Mouse (Mus musculus) liver, embryonic 15.5 days (tissue): ENCODE data around the gene Kctd14. TPM values are rescaled to one million over a fixed set of nuclear protein-coding genes. Genes with fewer than 3 reads are reported as not detected.
"Not testable (repeated sequence)": the region's sequence is repeated elsewhere in the genome, so short reads cannot be mapped to it uniquely, and the experiment has no call there.

Experiments
- ATAC-seq: fragments of 200-750 bp; cut with Nextera tagmentation; 2 replicates; pipeline ENCODE4 v1.8.0; 2017; ENCODE audit warnings: moderate number of reproducible peaks, mild to moderate bottlenecking, moderate library complexity; ENCODE audit not compliant: insufficient read depth
- H3K27ac ChIP-seq: fragments of 300-500 bp; sonication (generic); replicated peaks from 2 replicates; pipeline ENCODE4 v1.5.1; 2015; ENCODE audit warnings: mild to moderate bottlenecking, inconsistent platforms
- H3K27me3 ChIP-seq: fragments of 300-500 bp; sonication (generic); 2 replicates; pipeline ENCODE4 v1.6.1; 2015; ENCODE audit warnings: mild to moderate bottlenecking, inconsistent platforms
- H3K36me3 ChIP-seq: fragments of 300-500 bp; sonication (generic); replicated peaks from 2 replicates; pipeline ENCODE4 v1.6.1; 2015; ENCODE audit warnings: moderate library complexity, mild to moderate bottlenecking, inconsistent platforms
- H3K4me1 ChIP-seq: fragments of 300-500 bp; sonication (generic); replicated peaks from 2 replicates; pipeline ENCODE4 v1.6.1; 2015; ENCODE audit warnings: inconsistent platforms
- H3K4me2 ChIP-seq: fragments of 300-500 bp; sonication (generic); 2 replicates; pipeline ENCODE4 v1.6.1; 2015; ENCODE audit warnings: moderate library complexity, mild to moderate bottlenecking, inconsistent platforms
- H3K4me3 ChIP-seq: fragments of 300-500 bp; sonication (generic); replicated peaks from 2 replicates; pipeline ENCODE4 v1.5.1; 2015; ENCODE audit warnings: mild to moderate bottlenecking, inconsistent platforms
- H3K9ac ChIP-seq: fragments of 300-500 bp; sonication (generic); 2 replicates; pipeline ENCODE4 v1.6.1; 2015; ENCODE audit warnings: moderate library complexity, mild to moderate bottlenecking, inconsistent platforms
- H3K9me3 ChIP-seq: fragments of 300-500 bp; sonication (generic); replicated peaks from 2 replicates; pipeline ENCODE4 v1.6.1; 2016; ENCODE audit warnings: inconsistent platforms
- WGBS: fragments of 180-500 bp; shearing (Covaris S2); methylation state at CpG from one replicate; pipeline ENCODE4 v1.1.7; 2015; ENCODE audit warnings: mixed read lengths; ENCODE audit not compliant: insufficient replicate concordance; 5-methylcytosine and 5-hydroxymethylcytosine counted together
- polyA plus RNA-seq: library from polyadenylated mRNA; unstranded; fragments of >200 nt; fragmentation: Nextera tagmentation; extraction: Ambion mirVana; gene quantifications from 2 replicates; pipeline ENCODE4 v1.2.1, GENCODE M21; 2015

The Kctd14 gene
- 9.3 and 12.0 TPM in 2 replicates for polyA plus RNA-seq

DNA sequence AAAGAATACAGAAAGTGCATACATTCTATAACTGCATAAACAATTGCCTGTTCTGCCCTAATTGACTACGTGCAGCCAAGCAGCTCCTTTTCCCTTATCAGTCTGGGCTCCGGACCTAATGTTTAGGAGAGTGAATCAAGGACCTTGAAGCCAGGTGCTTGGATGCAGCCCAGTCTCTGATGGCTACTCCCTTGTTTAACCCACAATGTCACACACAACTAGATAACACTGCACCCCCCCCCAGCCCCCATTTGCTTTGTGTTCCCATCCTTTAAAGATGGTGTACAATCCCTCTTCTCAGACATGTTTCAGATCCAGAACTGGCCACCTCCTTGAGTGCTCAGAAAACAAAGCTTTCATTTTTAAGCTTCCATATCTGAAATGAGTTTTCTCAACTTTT is at the start of gene Kctd14:
Gene Kctd14, plus strand, starts transcription at position 301 of the 400 bp plus-strand sequence.
- H3K36me3 ChIP-seq, H3K27me3 ChIP-seq, H3K4me3 ChIP-seq, H3K9ac ChIP-seq, ATAC-seq, H3K9me3 ChIP-seq: not testable (repeated sequence)
- H3K4me2 ChIP-seq: peak within 1 kb of the TSS; percentile 91
- WGBS: 34% methylated on average over 2 of the region's 2 CpGs
- peaks cover 40% of the 10 kb centered on the region for H3K4me1 ChIP-seq
- peak within 1 kb of the TSS; percentile 99 for H3K27ac ChIP-seq

DNA sequence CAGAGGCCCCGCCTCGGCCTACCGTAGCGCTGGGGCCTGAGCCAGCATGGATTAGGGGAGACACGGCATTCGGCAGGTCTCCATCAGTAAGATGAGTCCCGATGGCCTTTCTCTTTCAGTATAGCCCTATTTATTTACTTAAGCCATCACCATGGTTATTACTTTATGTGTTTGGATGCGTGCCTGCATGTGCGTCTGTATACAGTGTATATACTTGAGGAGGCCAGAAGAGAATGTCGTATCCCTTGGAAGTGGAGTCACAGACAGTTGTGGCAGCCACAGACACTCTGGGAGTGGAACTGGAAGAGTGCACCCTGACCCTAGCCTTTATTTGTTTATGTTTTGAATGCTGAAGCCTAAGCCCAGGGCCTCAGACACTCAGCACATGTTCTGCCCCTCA is 44.0 kb upstream of the Kctd14 start:
- H3K27ac ChIP-seq: no peak overlapping the region
- no peak overlapping the region for H3K4me3 ChIP-seq
- H3K4me2 ChIP-seq: no peak overlapping the region
- no peaks in the 10 kb centered on the region for H3K9me3 ChIP-seq
- H3K4me1 ChIP-seq: 0 out of 2 replicates have a peak, but pooled peaks cover 9% of the 10 kb centered on the region
- H3K9ac ChIP-seq: no peak overlapping the region
- no peaks in the 10 kb centered on the region for H3K27me3 ChIP-seq
- 84% methylated on average over 10 of the region's 10 CpGs for WGBS
- H3K36me3 ChIP-seq: peaks cover 45% of the 10 kb centered on the region
- ATAC-seq: no peak

DNA sequence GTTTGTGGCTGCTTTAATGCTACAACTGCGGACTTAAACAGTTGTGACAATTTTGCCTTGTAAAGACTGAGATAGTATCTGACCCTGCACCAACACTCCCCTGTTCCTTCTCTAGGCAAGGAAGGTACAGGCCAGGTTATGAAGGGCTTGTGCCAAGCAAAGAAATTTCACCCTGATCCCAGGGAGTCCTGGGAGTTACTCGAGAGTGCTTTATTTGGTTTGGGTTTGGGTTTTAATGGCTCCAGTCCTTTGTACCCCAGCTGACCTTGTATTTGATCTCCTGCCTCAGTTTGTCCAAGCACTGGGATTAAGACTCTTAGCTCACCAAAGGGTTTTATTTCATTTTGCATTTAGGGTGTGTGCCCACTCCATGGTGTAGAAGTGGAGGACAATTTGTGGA is 40.0 kb upstream of the Kctd14 start:
- Histone ChIP-seq H3K27ac (no peak overlapping the region), H3K9me3 (no peaks in the 10 kb centered on the region), H3K27me3 (no peaks in the 10 kb centered on the region), H3K4me3 (no peak overlapping the region), H3K36me3 (peaks cover 35% of the 10 kb centered on the region), H3K4me2 (no peak overlapping the region), H3K9ac (no peak overlapping the region), H3K4me1 (no peaks in the 10 kb centered on the region)
- no peak for ATAC-seq
- 76% methylated on average over 2 of the region's 2 CpGs for whole genome bisulfite sequencing

DNA sequence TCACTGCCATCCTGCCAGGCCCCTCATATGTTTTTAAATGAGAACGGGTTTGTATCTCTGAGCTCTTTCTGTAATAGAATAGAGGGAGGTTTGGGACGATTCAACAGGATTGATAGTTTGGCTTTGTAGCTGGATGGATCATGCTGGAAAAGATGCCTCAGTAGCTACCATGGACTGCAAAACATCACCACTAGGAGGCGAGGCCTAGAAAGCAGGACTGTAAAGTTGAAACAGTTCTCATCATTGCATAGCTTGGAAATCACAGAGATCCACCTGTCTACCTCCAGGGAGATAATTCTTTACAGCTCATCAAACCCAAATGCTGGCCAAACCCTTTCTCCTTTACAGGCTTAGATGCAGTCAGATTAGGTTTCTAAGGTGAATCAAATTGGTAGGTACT is 39.5 kb upstream of the Kctd14 start:
- H3K36me3 ChIP-seq: peaks cover 35% of the 10 kb centered on the region
- no peak for ATAC-seq
- H3K27ac ChIP-seq: no peak overlapping the region
- no peaks in the 10 kb centered on the region for H3K9me3 ChIP-seq
- H3K27me3 ChIP-seq: no peaks in the 10 kb centered on the region
- H3K9ac ChIP-seq: no peak overlapping the region
- H3K4me2 ChIP-seq: no peak overlapping the region
- no peak overlapping the region for H3K4me3 ChIP-seq
- 66% methylated on average over 3 of the region's 3 CpGs for WGBS
- no peaks in the 10 kb centered on the region for H3K4me1 ChIP-seq

DNA sequence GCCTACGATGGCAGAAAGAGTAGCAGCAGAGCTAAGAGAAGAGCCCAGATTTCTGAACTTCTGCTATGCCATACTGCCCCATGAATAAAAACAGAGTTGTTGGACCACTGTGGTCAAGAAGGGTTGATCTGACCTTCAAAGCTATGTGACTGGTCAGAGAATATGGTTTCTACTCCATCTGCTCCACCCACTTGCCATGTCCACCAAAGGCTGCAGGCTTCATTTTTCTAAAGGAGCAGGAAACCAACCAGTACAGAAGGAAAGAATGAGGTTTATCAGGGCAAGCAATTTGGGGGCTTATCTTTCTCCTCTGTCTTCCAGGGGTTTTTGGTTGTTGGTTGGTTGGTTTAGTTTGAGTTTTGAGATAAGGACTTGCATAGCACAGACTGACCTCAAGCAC is 37.1 kb upstream of the Kctd14 start:
- H3K4me1 ChIP-seq: no peaks in the 10 kb centered on the region
- WGBS: 67% methylated on average over 1 of the region's 1 CpGs
- ATAC-seq: no peak
- H3K9me3 ChIP-seq: no peaks in the 10 kb centered on the region
- no peak overlapping the region for H3K4me2 ChIP-seq
- no peak overlapping the region for H3K4me3 ChIP-seq
- H3K36me3 ChIP-seq: peaks cover 20% of the 10 kb centered on the region
- no peak overlapping the region for H3K27ac ChIP-seq
- H3K9ac ChIP-seq: no peak overlapping the region
- no peaks in the 10 kb centered on the region for H3K27me3 ChIP-seq

DNA sequence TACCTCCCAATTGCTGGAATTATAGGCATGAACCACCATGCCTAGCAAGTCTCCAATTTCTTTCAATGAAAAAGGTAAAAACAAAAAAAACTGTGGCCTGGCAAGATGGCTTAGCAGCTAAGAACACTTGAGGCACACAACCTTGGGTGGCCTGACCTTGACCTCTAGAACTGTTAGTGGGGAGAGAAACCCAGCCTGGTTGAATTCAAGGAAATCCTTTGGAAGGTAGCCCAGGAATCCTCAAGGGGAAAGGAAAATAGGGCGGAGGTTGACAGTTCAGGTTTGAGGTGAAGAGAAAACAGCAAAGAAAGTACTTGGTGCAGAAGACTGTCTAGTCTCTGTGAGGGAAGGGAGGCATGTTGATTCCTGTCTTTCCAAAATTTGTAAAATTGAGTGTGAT is 36.7 kb upstream of the Kctd14 start:
- WGBS: 65% methylated on average over 1 of the region's 1 CpGs
- no peaks in the 10 kb centered on the region for H3K9me3 ChIP-seq
- no peak overlapping the region for H3K4me2 ChIP-seq
- ATAC-seq: no peak
- no peaks in the 10 kb centered on the region for H3K27me3 ChIP-seq
- H3K36me3 ChIP-seq: peaks cover 16% of the 10 kb centered on the region
- H3K4me1 ChIP-seq: no peaks in the 10 kb centered on the region
- H3K4me3 ChIP-seq: no peak overlapping the region
- no peak overlapping the region for H3K9ac ChIP-seq
- no peak overlapping the region for H3K27ac ChIP-seq

DNA sequence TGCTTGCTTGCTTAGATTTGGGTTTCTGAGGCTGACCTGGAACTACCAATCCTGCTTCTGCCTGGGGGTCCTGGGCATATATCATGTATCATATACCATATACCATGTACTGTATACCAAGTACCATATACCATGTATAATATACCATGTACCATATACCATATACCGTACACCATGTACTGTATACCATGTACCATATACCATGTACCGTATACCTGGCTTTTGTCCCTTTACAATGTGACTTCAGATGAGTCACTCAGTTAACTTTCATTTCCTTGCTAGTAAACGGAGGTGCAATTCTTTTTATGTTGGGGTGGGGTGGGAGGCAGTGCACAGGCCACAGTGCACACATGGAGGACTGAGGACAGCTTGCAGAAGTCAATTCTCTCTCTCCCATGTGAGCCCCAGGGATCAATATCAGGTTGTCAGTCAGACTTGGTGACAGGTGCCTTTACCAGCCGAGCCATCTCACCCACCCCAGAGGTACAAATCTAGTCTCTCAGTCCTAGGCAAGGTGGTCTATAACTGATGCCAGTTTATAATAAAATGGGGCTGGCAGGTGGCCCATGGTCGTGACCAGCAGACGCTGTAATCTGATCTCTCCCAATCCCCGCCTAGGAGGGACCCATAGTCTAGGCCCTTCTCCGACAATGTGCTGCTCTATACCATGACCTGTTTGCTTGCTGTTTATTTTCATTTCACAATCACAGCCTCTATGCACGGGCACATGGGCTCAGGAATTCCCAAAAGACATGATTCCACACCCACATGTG is 36.0 kb upstream of the Kctd14 start:
- ATAC-seq: no peak
- Histone ChIP-seq H3K9ac (no peak overlapping the region), H3K27ac (no peak overlapping the region), H3K4me2 (no peak overlapping the region), H3K27me3 (no peaks in the 10 kb centered on the region), H3K4me3 (no peak overlapping the region), H3K36me3 (peaks cover 9% of the 10 kb centered on the region), H3K4me1 (no peaks in the 10 kb centered on the region), H3K9me3 (no peaks in the 10 kb centered on the region)
- 62% methylated on average over 9 of the region's 9 CpGs for WGBS

DNA sequence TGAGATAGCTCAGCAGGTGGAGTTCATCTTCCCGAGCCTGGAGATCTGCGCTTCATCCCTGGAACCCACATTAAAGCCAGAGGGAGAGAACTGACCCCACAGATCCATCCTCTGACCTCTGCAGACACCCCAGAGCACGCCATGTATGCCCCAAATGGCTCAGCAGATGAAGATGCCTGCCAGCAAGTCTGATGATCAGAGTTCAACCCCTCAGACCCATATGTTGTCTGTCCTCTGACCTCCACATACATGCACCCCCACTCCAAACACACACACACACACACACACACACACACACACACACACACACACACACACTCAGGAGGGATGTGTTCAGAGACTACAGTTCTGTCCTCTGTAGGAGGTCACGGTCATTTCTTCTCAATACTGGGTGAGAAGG is 34.6 kb upstream of the Kctd14 start:
- 69% methylated on average over 4 of the region's 4 CpGs for WGBS

DNA sequence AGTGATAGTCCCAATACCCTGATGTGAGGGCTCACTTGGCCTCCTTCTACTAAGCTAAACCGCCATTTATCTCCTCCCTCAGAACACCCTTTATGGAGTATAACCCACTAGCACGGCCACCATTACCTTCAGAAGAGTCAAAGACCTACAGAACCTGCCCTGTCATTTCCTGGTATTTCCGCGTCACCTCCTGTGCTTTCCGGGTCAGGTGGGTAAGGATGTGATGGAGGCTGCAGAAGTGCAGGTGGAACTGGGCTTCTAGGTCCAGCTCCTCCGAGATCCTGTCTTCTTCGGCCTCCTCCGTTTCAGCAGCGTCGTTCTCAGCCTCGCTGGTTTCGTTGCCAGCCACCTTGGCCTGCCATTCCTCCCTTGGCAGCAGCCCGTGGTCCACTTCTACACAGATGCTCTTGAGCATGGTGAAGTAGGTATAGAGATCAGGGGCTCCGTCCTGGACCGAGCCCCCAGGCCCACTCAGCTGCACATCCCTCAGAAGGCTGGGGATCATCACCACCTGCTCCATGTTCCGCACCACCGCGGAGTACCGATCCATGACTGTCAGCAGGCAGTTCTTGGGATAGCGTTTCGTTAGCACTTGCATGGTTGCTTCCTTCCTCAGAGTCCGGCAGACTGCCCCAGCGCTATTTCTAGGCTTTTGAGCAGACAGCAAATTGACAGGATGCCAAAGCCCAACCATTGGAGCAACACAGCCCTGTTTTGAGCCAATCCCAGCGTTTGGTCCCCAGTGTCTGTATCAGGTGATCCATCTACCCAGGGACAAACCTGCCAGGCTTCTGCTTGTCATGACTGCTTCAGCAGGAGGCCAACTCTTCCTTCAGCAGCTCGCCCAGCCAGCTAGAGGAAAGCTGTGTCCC is 34.0 kb upstream of the Kctd14 start, which contains the start of gene Thrsp:
Gene Thrsp, minus strand, starts transcription at position 825 of the 872 bp plus-strand sequence.
- Histone ChIP-seq H3K4me2 (no peak within 1 kb of the TSS), H3K27ac (no peak within 1 kb of the TSS), H3K36me3 (no peaks in the 10 kb centered on the region), H3K4me1 (no peaks in the 10 kb centered on the region), H3K27me3 (no peaks in the 10 kb centered on the region), H3K9me3 (no peaks in the 10 kb centered on the region), H3K4me3 (no peak within 1 kb of the TSS), H3K9ac (no peak within 1 kb of the TSS)
- ATAC-seq: no peak
- 63% methylated on average over 25 of the region's 25 CpGs for WGBS

More for the DNA sequence above, 34.6 kb upstream of the Kctd14 start:
- no peaks in the 10 kb centered on the region for H3K4me1 ChIP-seq
- no peaks in the 10 kb centered on the region for H3K27me3 ChIP-seq
- H3K9me3 ChIP-seq: no peaks in the 10 kb centered on the region
- ATAC-seq: no peak
- H3K36me3 ChIP-seq: no peaks in the 10 kb centered on the region
- H3K4me2 ChIP-seq: no peak overlapping the region
- H3K9ac ChIP-seq: no peak overlapping the region
- no peak overlapping the region for H3K4me3 ChIP-seq
- H3K27ac ChIP-seq: no peak overlapping the region

DNA sequence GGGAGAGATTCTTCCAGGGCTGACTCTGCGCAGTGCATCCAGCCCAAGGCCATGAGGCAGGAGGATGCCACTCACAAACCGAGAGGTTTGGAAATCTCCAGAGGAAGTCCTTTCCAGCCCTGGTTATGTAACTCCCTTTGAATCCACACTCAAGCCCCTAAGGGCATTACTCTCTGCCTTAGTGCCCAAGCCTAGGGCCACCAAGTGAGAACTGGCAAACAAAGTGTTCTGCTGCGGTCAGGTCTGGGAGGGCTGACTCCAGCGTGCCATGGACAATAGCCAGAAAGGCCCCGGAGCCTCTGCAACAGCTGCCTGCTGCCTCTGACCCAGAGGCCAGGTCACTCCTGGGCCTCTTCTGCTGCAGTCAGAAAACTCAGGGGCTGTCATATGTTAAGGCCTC is 32.4 kb upstream of the Kctd14 start:
- no peak for ATAC-seq
- no peaks in the 10 kb centered on the region for H3K4me1 ChIP-seq
- H3K27ac ChIP-seq: no peak overlapping the region

DNA sequence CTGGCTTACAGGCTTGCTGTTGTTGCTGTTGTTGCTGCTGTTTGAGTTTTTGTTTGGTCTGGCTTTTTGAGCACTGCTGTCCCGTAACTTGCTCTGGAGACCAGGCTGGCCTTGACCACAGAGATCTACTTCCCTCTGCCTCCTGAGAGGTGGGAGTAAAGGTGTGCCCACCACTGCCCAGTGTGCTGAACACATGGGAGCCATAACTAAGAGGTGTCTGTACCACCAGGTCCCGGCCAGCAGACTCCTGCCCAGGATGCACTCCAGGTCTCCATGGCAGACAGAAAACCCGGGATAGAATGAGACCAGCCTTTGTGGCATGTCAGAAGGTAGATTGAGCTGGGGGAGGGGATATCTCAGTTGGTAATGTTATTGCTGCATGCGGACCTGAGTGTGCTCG is 32.0 kb upstream of the Kctd14 start:
- H3K4me2 ChIP-seq: no peak overlapping the region
- no peak for ATAC-seq
- 65% methylated on average over 5 of the region's 5 CpGs for WGBS
- H3K9ac ChIP-seq: no peak overlapping the region
- no peaks in the 10 kb centered on the region for H3K9me3 ChIP-seq
- no peaks in the 10 kb centered on the region for H3K27me3 ChIP-seq
- H3K4me1 ChIP-seq: no peaks in the 10 kb centered on the region
- no peak overlapping the region for H3K27ac ChIP-seq
- no peak overlapping the region for H3K4me3 ChIP-seq
- H3K36me3 ChIP-seq: no peaks in the 10 kb centered on the region

More for the DNA sequence above, 32.4 kb upstream of the Kctd14 start:
- Histone ChIP-seq H3K27me3 (no peaks in the 10 kb centered on the region), H3K9me3 (no peaks in the 10 kb centered on the region), H3K4me3 (no peak overlapping the region), H3K36me3 (no peaks in the 10 kb centered on the region), H3K9ac (no peak overlapping the region), H3K4me2 (no peak overlapping the region)
- 74% methylated on average over 5 of the region's 5 CpGs for WGBS
